Mouse (Mus musculus) gastrocnemius, adult 2 months (tissue): ENCODE measurements at regions not wholly inside any gene's neighbourhood (a gene's known extent, or its start where the extent isn't known, plus 50 kb on each side); places are given as distances from the start of the nearest gene placed in this dataset.

Experiments used
- DNase-seq: peaks from one replicate; pipeline ENCODE4 v3.0.0; 2022
- H3K27ac ChIP-seq: fragments of 200-600 bp; 2 replicates; pipeline ENCODE4 v1.8.1; 2022; ENCODE audit warnings: mild to moderate bottlenecking
- H3K4me3 ChIP-seq: fragments of 200-600 bp; 2 replicates; pipeline ENCODE4 v1.8.1; 2022; ENCODE audit warnings: mild to moderate bottlenecking, moderate library complexity
- CTCF ChIP-seq: fragments of 200-600 bp; IDR thresholded peaks from 2 replicates; pipeline ENCODE4 v1.8.1; 2022; ENCODE audit warnings: antibody characterized with exemption, mild to moderate bottlenecking, moderate library complexity
- intact Hi-C: fragments of 180-260 bp; cut with DNase I; formaldehyde crosslinking; loops from one replicate; pipeline ENCODE4 v1.15.1; 2025

- no peak for DNase-seq
- TF ChIP-seq CTCF, result no peak
- no peak overlapping the region for H3K27ac ChIP-seq
- intact Hi-C loops, result no loop called here
- H3K4me3 ChIP-seq, result no peak overlapping the region
Observed at GRCm38 (mm10) chr6:93328683-93329082, 385.4 kb upstream of the Adamts9 start.

DNA sequence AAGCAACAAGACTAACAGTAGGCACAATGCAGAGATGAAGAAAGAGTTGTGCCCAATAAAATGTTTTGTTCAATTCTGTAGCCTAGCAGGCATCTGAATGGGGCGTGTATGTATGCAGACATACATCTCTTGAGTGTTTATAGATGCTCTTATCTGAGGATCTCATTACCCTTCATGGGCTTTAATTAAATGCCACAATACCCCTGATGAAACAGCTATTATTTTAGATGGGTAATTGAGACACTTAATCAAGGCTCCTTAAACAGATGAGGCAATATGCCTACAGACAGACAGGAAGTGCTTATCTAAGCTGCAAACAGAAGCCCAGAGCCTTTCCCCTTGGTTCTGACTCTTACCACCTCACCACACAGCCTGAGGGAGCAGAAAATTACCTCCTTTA is 384.6 kb upstream of the Adamts9 start:
- no peak overlapping the region for H3K27ac ChIP-seq
- intact Hi-C loops, result no loop called here
- H3K4me3 ChIP-seq, result no peak overlapping the region
- no peak for DNase-seq
- TF ChIP-seq CTCF, result no peak

GRCm38 (mm10) chr6:93323881-93324280 is 380.6 kb upstream of the Adamts9 start:
- intact Hi-C loops, result no loop called here
- no peak for DNase-seq
- H3K4me3 ChIP-seq, result no peak overlapping the region
- no peak overlapping the region for H3K27ac ChIP-seq
- no peak for TF ChIP-seq CTCF

- no peak for TF ChIP-seq CTCF
- Histone ChIP-seq H3K4me3 (peak overlapping the region; percentile 17), H3K27ac (peak overlapping the region; percentile 62)
- DNase-seq, result no peak
- intact Hi-C loops, result no loop called here
Observed at GRCm38 (mm10) chr6:93314625-93315024, 371.3 kb upstream of the Adamts9 start.

GRCm38 (mm10) chr6:93305176-93305575 is 361.9 kb upstream of the Adamts9 start:
- no peak for TF ChIP-seq CTCF
- H3K27ac ChIP-seq, result no peak overlapping the region
- no peak for DNase-seq
- H3K4me3 ChIP-seq, result no peak overlapping the region
- intact Hi-C loops, result no loop called here

DNA sequence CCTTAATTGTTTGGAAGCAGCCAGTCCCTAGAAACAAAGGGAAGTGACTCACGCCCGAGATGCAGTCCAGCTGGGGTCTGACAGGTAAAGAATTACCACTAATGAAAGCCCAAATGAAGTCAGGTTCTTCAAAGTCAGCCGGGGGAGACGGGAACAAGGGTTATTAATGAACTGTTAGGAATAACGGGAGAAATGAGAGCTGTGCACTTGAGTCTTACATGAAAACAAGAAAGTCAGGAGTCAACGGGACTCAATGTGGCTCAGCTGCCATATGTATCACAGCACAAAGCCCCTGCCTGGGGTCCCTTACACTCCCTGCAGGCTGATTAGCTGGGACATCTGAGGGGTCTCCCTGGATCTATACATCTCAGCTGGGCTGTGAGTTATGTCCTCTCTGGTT is 354.7 kb upstream of the Adamts9 start:
- no peak for TF ChIP-seq CTCF
- intact Hi-C loops, result no loop called here
- DNase-seq, result no peak
- no peak overlapping the region for H3K4me3 ChIP-seq
- H3K27ac ChIP-seq, result no peak overlapping the region

- DNase-seq, result no peak
- Histone ChIP-seq H3K27ac (no peak overlapping the region), H3K4me3 (no peak overlapping the region)
- TF ChIP-seq CTCF, result no peak
- intact Hi-C loops, result no loop called here
Observed at GRCm38 (mm10) chr6:93291711-93292110, 348.4 kb upstream of the Adamts9 start.

GRCm38 (mm10) chr6:93288421-93288820 is 345.1 kb upstream of the Adamts9 start:
- intact Hi-C loops, result no loop called here
- no peak for TF ChIP-seq CTCF
- peak; percentile 29 for DNase-seq
- Histone ChIP-seq H3K27ac (no peak overlapping the region), H3K4me3 (no peak overlapping the region)

DNA sequence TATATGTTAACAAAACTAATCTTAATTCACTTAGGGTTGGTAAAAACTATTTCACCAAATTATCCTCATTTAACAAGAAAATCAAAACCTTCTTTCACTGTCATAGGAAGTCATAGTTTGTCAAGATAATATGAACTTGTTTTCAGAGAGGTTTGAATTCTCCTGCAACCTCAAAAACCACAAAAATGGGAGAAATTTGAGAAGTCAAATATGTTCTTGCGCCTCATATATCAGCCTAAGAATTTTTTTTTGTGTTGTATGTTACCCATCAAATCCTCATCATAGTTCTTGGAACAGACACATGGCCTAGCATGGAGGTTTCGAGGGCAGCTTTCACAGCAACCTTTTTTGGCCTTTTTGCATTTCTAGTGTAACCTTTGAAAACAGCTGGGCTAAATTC is 342.5 kb upstream of the Adamts9 start:
- DNase-seq, result no peak
- TF ChIP-seq CTCF, result no peak
- intact Hi-C loops, result no loop called here
- Histone ChIP-seq H3K4me3 (no peak overlapping the region), H3K27ac (no peak overlapping the region)

- TF ChIP-seq CTCF, result no peak
- DNase-seq, result no peak
- intact Hi-C loops, result no loop called here
- Histone ChIP-seq H3K4me3 (no peak overlapping the region), H3K27ac (no peak overlapping the region)
Observed at GRCm38 (mm10) chr6:93281530-93281929, 338.2 kb upstream of the Adamts9 start.

DNA sequence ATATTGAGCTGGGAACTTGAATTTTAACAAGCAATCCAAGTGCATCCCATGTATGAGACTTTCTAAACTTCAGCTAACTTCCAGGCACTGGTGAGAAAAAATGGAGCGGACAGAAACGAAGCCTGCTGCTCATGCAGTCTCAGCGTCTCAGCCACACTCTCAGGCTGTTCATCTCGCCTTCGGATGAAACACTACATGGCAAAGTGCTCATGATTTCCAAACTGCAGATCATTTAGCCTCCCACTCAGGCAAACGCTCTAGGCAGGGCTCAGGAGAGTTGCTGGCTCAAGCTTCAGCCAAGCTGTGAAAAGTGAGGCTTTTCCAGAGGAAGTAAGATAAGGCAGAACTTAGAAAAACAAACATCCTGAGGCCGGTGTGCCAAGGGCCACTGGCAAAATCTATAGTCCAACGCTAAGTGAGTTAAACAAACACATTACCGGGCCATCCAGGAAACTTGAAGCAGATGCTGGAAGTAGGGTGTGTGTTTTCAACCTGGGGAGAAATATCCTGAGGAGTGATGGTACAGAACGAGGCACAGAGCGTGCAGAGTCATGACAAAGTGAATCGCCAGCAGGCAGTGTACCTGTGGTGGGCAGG is 330.7 kb upstream of the Adamts9 start:
- DNase-seq, result peak; percentile 36
- no peak for TF ChIP-seq CTCF
- Histone ChIP-seq H3K4me3 (no peak overlapping the region), H3K27ac (peak overlapping the region; percentile 57)
- intact Hi-C loops, result loop anchor here (10.0 kb wide), 1 partner anchor 489 kb away; no protein-coding TSS in a partner anchor

DNA sequence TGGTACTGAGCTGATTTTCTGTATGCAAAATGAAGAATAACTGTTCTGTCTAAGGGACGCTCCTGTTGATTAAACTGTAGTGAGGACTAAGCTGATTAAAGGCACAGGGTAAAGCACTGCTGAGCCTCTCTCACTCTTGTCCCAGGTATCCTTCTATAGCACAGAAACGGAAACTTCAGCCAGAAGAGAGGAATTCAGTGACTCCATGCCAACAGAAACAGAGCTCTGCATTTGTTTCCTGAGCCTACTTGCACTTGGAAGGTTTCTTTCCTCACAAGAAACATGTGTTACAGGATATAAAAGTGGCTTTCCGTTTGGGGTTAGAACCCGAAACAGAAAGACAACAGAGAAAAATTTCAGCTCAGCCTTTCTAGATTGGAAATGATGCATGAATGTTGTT is 328.9 kb upstream of the Adamts9 start:
- no peak overlapping the region for H3K27ac ChIP-seq
- intact Hi-C loops, result loop anchor here (10.0 kb wide), 1 partner anchor 487 kb away; no protein-coding TSS in a partner anchor
- no peak for TF ChIP-seq CTCF
- no peak overlapping the region for H3K4me3 ChIP-seq
- DNase-seq, result no peak

DNA sequence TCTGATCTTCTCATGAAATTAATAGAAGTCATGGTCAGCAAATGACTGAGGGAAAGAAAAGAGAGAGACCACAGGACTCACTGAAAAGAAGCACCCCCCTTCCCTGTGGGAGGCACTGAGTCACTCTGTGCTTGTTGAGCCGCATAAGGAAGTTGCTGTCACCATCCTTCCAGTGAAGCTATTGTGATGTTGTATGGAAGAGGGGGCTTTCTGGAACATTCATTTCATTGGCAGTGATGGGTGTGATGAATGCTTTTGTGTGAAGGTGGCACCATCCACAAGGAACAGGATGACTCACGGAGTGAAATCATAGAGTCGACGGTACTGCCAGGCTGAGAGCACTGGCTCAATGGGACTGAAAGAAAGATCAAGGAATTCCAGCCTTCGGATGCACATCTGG is 323.5 kb upstream of the Adamts9 start:
- intact Hi-C loops, result no loop called here

GRCm38 (mm10) chr6:93265164-93265563 is 321.9 kb upstream of the Adamts9 start:
- TF ChIP-seq CTCF, result no peak
- Histone ChIP-seq H3K4me3 (no peak overlapping the region), H3K27ac (no peak overlapping the region)
- no peak for DNase-seq
- intact Hi-C loops, result no loop called here

More for the DNA sequence above, 323.5 kb upstream of the Adamts9 start:
- no peak for TF ChIP-seq CTCF
- no peak for DNase-seq
- no peak overlapping the region for H3K4me3 ChIP-seq
- H3K27ac ChIP-seq, result no peak overlapping the region

DNA sequence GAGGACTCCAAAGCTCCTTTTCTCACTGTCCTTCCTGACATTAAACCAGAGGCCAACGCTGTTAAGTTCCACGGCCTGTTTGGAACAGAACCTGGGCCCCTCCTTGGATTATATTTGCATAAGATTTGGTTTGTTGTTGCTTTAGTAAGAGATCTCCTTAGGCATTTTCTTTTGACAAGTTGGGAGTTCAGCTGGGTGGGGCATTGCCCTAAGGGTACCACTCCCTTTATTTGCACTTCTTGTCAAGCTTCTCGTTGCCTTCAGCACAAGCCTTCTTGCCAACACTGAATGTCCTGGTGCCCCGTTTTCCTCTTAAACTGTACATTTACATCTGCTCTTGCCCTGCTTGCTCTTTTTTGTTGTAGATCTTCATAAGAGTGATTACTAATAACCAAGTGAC is 317.5 kb upstream of the Adamts9 start:
- no peak overlapping the region for H3K27ac ChIP-seq
- DNase-seq, result no peak
- H3K4me3 ChIP-seq, result no peak overlapping the region
- intact Hi-C loops, result no loop called here
- no peak for TF ChIP-seq CTCF
